In the genomic region with DNA sequence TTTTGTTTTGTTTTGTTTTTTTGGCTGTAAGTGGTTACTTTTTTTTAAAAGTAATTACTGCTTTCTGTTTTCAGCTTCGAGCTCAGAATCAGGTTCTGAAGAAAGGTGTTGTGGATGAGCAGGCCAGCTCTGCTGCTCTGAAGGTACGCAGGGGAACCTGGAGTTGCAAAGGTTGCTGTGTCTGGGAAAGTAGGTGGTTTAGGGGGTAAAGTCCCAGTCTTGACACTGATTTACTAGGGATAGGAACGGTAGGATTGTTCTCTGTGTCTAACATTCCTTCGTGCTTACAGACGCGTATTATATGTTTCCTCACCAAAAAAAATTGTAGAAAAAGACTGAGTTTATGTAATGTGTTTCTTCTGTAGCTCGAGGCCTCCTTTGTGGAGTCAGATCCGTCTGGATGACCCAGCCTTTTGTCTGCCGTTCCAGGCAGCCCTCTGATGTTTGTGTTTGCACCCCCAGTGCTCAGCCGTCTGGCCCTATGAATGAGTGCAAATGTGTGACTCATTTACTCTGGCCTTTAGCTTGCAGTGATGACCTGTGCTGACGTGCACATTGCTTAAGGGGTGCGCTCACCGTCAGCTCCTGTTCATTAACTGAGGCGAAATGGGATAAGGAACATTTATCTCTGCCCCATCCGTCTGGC, we compare ENCODE assay signal across 8 mouse cellular contexts. TPM values are rescaled to one million over a fixed set of nuclear protein-coding genes. Genes with fewer than 3 reads are reported as not detected.
DNase-seq lines count a peak whose midpoint lies in the region; ATAC-seq lines count a peak whose summit lies in the region.

No protein-coding gene starts in this region.

- intact Hi-C loops in heart, postnatal 36 days (cut with DNase I) = no loop called here

- peak; percentile 81 for ATAC-seq in cerebellum, adult (ENCODE audit: insufficient number of reproducible peaks, low FRiP score, low TSS enrichment)
- peak; percentile 9; the same call in 1 of the 2 replicates for ATAC-seq in megakaryocyte, adult 5-6 weeks (ENCODE audit: poor library complexity, severe bottlenecking)
- no peak for ATAC-seq in CD4-positive, CD25-positive, alpha-beta regulatory T cell, adult 4 months

- no peak for DNase-seq in cerebellum, postnatal 4 days (ENCODE audit: low spot score in 2 of 2)
- DNase-seq in cerebellum, postnatal 25 days = peak; percentile 31 to 60
- DNase-seq in kidney, adult 18-20 months = peak; percentile 68
- no peak for DNase-seq in heart, postnatal 36 days
- no peak for DNase-seq in lung, postnatal 25 days (ENCODE audit: low spot score)

RNA-seq across cellular contexts. Expression of gene Ppp1r21, which starts 13.0 kb away (rescaled TPM):
- 128 and 132 TPM in 2 replicates for total RNA-seq in megakaryocyte, adult 5-6 weeks (2015)
- 126 and 147 TPM in 2 replicates for total RNA-seq in megakaryocyte, adult 5-6 weeks (2017)
- 10 to 100 TPM; 26.4 to 39.4 TPM for polyA plus RNA-seq in CD4-positive, CD25-positive, alpha-beta regulatory T cell, adult 4 months (2017; shearing (Covaris generic))
- total RNA-seq in heart, postnatal 36 days (2021) = 10 to 100 TPM in 1 of 2 experiments, 1 to 10 TPM in 1; 9.6 to 13.4 TPM

RNA-seq across cellular contexts. Expression of gene Ston1, which starts 54.6 kb away (rescaled TPM):
- total RNA-seq in megakaryocyte, adult 5-6 weeks (2015) = not detected in 2 replicates
- 0.89 TPM in 1 of 2 replicates, not detected in the other for total RNA-seq in megakaryocyte, adult 5-6 weeks (2017)
- polyA plus RNA-seq in CD4-positive, CD25-positive, alpha-beta regulatory T cell, adult 4 months (2017; shearing (Covaris generic)) = 1 to 10 TPM; 2.1 to 2.9 TPM
- total RNA-seq in heart, postnatal 36 days (2021) = 10 to 100 TPM; 17.4 to 20.3 TPM

Comparison
In these comparisons a context has a peak if more than half of its experiments do, and no peak if none do; other contexts are left out.
1. DNase-seq: peak in cerebellum, postnatal 25 days (2 of 2) and kidney, adult 18-20 months (single experiment); none in cerebellum, postnatal 4 days (0 of 2), heart, postnatal 36 days (0 of 2) and lung, postnatal 25 days (single experiment).
2. RNA of gene Ppp1r21, which starts 13.0 kb away (total RNA-seq): 126 to 147 TPM in megakaryocyte, adult 5-6 weeks; 9.6 to 13.4 TPM in heart, postnatal 36 days; every median in the first group is over 4 times any median in the second.
3. RNA of gene Ston1, which starts 54.6 kb away (total RNA-seq): 17.4 to 20.3 TPM in heart, postnatal 36 days; 0.89 TPM in megakaryocyte, adult 5-6 weeks; every median in the first group is over 4 times any median in the second.